Mouse (Mus musculus) layer of hippocampus, adult 8-10 months (tissue): ENCODE measurements around the gene Robo2. TPM values are rescaled to one million over a fixed set of nuclear protein-coding genes. Genes with fewer than 3 reads are reported as not detected.

Source experiments
- microRNA-seq, 2 experiments: library from miRNA; unstranded; fragments of <30 nt; microRNA quantifications; one replicate each; pipeline ENCODE4 v1.2.0; 2022
- total RNA-seq, 4 experiments: library from RNA; stranded (reverse); gene quantifications; 2 replicates each; pipeline ENCODE4 v1.2.4; 2022

The Robo2 gene
- total RNA-seq, 4 experiments from 2014 or later: 97.2 to 101 (median 99.2) TPM

Small RNAs within 50 kb of the gene (microRNA-seq; reads per million reads assigned to microRNA genes)
- gene Gm24272 (0 reads per million in 2 experiments), gene Mir691 (0 reads per million in 2 experiments)
